Comparison of ENCODE assay signal across 29 mouse cellular contexts in genomic region chr3:86187736-86188389, GRCm38 (mm10). TPM values are rescaled to one million over a fixed set of nuclear protein-coding genes. Genes with fewer than 3 reads are reported as not detected.
A peak's percentile ranks its signal among the peaks of the same experiment; 100 is the strongest.
DNase-seq lines count a peak whose midpoint lies in the region; ATAC-seq and TF ChIP-seq lines count a peak whose summit lies in the region.
"Had no signal": no experiment of that assay in that cellular context is flagged by ENCODE, and none has a peak within 500 bp of the region (broad histone marks: within the 10 kb centered on the region; RNA-seq: fewer than 3 reads in every experiment).

No protein-coding gene starts in this region.

- H3K9ac ChIP-seq in kidney, postnatal 0 days (ENCODE audit: low read depth, low read length) = no peak overlapping the region
- H3K9ac ChIP-seq in limb, embryonic 13.5 days = no peak overlapping the region
- H3K9ac ChIP-seq in hindbrain, embryonic 14.5 days = no peak overlapping the region
- H3K9ac ChIP-seq: forebrain, embryonic 13.5 days; hindbrain, embryonic 12.5 days; limb, embryonic 15.5 days; liver, embryonic 13.5 days; midbrain, embryonic 13.5 days; neural tube, embryonic 13.5 days had no signal

- H3K27ac ChIP-seq in kidney, postnatal 0 days = no peak overlapping the region
- H3K27ac ChIP-seq in limb, embryonic 13.5 days = peak overlapping the region; percentile 44; the same call in 1 of the 2 replicates
- H3K27ac ChIP-seq in hindbrain, embryonic 14.5 days = no peak overlapping the region
- H3K27ac ChIP-seq: forebrain, embryonic 13.5 days; heart, embryonic 10.5 days; hindbrain, embryonic 12.5 days; limb, embryonic 15.5 days; liver, embryonic 13.5 days; macrophage; midbrain, embryonic 13.5 days; neural tube, embryonic 13.5 days had no signal

- H3K27me3 ChIP-seq in kidney, postnatal 0 days (ENCODE audit: insufficient read depth, low read length) = no peaks in the 10 kb centered on the region
- H3K27me3 ChIP-seq in limb, embryonic 13.5 days = no peaks in the 10 kb centered on the region
- no peaks in the 10 kb centered on the region for H3K27me3 ChIP-seq in hindbrain, embryonic 14.5 days (ENCODE audit: control insufficient read depth, insufficient read depth, low read length)
- H3K27me3 ChIP-seq: CH12.LX; forebrain, embryonic 13.5 days; hindbrain, embryonic 12.5 days; limb, embryonic 15.5 days; liver, embryonic 13.5 days; midbrain, embryonic 13.5 days; neural tube, embryonic 13.5 days had no signal

- no peaks in the 10 kb centered on the region for H3K4me1 ChIP-seq in kidney, postnatal 0 days (replicated peaks; ENCODE audit: insufficient read depth, low read length)
- H3K4me1 ChIP-seq in limb, embryonic 13.5 days = peaks cover 14% of the 10 kb centered on the region
- no peaks in the 10 kb centered on the region for H3K4me1 ChIP-seq in hindbrain, embryonic 14.5 days (replicated peaks; ENCODE audit: control insufficient read depth, insufficient read depth, low read length)
- H3K4me1 ChIP-seq: forebrain, embryonic 13.5 days; heart, embryonic 10.5 days; hindbrain, embryonic 12.5 days; liver, embryonic 13.5 days; midbrain, embryonic 13.5 days; neural tube, embryonic 13.5 days had no signal

- DNase-seq in cerebellum, postnatal 10 days = peak; percentile 32 to 44
- DNase-seq in cerebellum, postnatal 4 days (ENCODE audit: low spot score in 2 of 2) = no peak
- DNase-seq in kidney, postnatal 0 days (ENCODE audit: low spot score) = peak; percentile 15
- DNase-seq in kidney, adult 8-10 months = no peak
- DNase-seq in forelimb bud, embryonic 11.5 days (ENCODE audit: low read depth, low spot score) = peak; percentile 86
- no peak for DNase-seq in left cerebral cortex, adult 11 months (ENCODE audit: low spot score)
- DNase-seq in hindbrain, embryonic 14.5 days (ENCODE audit: low spot score) = no peak
- DNase-seq: adrenal gland, adult 2 months; adrenal gland, postnatal 36 days; cerebellum, postnatal 36 days; gastrocnemius, postnatal 25 days; heart, adult 11 months; heart, postnatal 36 days; kidney, postnatal 4 days; layer of hippocampus, postnatal 36 days; liver, embryonic 13.5 days; thymus, adult 2 months; thymus, postnatal 36 days had no signal

- H3K4me2 ChIP-seq in kidney, postnatal 0 days (ENCODE audit: low read length) = no peak overlapping the region
- H3K4me2 ChIP-seq in limb, embryonic 13.5 days (replicated peaks) = peak overlapping the region; percentile 19; the same call in 1 of the 2 replicates
- H3K4me2 ChIP-seq in hindbrain, embryonic 14.5 days (replicated peaks) = no peak overlapping the region
- H3K4me2 ChIP-seq: forebrain, embryonic 13.5 days; hindbrain, embryonic 12.5 days; limb, embryonic 15.5 days; liver, embryonic 13.5 days; midbrain, embryonic 13.5 days; neural tube, embryonic 13.5 days had no signal

- no peak for ATAC-seq in kidney, postnatal 0 days (replicated peaks; ENCODE audit: low FRiP score, low read depth)
- ATAC-seq in limb, embryonic 13.5 days (ENCODE audit: low FRiP score, low read depth) = no peak
- ATAC-seq in hindbrain, embryonic 14.5 days (ENCODE audit: low FRiP score) = no peak
- ATAC-seq: activated CD4-positive, CD25-positive, alpha-beta regulatory T cell, adult 4 months; forebrain, embryonic 13.5 days; intestine, postnatal 0 days; midbrain, embryonic 13.5 days had no signal

- H3K9me3 ChIP-seq in kidney, postnatal 0 days (replicated peaks; ENCODE audit: low read length) = no peaks in the 10 kb centered on the region
- no peaks in the 10 kb centered on the region for H3K9me3 ChIP-seq in limb, embryonic 13.5 days
- no peaks in the 10 kb centered on the region for H3K9me3 ChIP-seq in hindbrain, embryonic 14.5 days (ENCODE audit: control insufficient read depth, low read length)
- H3K9me3 ChIP-seq: forebrain, embryonic 13.5 days; heart, embryonic 10.5 days; hindbrain, embryonic 12.5 days; limb, embryonic 15.5 days; liver, embryonic 13.5 days; midbrain, embryonic 13.5 days; neural tube, embryonic 13.5 days had no signal

- 32% methylated on average over 5 of the region's 5 CpGs for WGBS in kidney, postnatal 0 days
- WGBS in limb, embryonic 13.5 days = 9% methylated on average over 5 of the region's 5 CpGs
- WGBS in hindbrain, embryonic 14.5 days = 70% methylated on average over 5 of the region's 5 CpGs

- TF ChIP-seq CTCF in kidney, postnatal 0 days (IDR thresholded peaks at IDR 0.05; ENCODE audit: low read depth) = no peak

- no peaks in the 10 kb centered on the region for H3K36me3 ChIP-seq in kidney, postnatal 0 days (ENCODE audit: insufficient read depth, low read length)
- H3K36me3 ChIP-seq in limb, embryonic 13.5 days = no peaks in the 10 kb centered on the region
- no peaks in the 10 kb centered on the region for H3K36me3 ChIP-seq in hindbrain, embryonic 14.5 days (replicated peaks; ENCODE audit: control insufficient read depth, insufficient read depth)
- H3K36me3 ChIP-seq: heart, embryonic 10.5 days; hindbrain, embryonic 12.5 days; limb, embryonic 15.5 days; liver, embryonic 13.5 days; midbrain, embryonic 13.5 days; neural tube, embryonic 13.5 days had no signal

- no peak overlapping the region for H3K4me3 ChIP-seq in kidney, postnatal 0 days (replicated peaks; ENCODE audit: low read depth, low read length)
- no peak overlapping the region for H3K4me3 ChIP-seq in limb, embryonic 13.5 days
- H3K4me3 ChIP-seq in hindbrain, embryonic 14.5 days (replicated peaks; ENCODE audit: low read length) = no peak overlapping the region
- H3K4me3 ChIP-seq: forebrain, embryonic 13.5 days; heart, embryonic 10.5 days; hindbrain, embryonic 12.5 days; limb, embryonic 15.5 days; liver, embryonic 13.5 days; midbrain, embryonic 13.5 days; neural tube, embryonic 13.5 days had no signal

RNA-seq across cellular contexts. Expression of gene Lrba, which starts 36.6 kb away (rescaled TPM):
- 5.9 and 6.3 TPM in 2 replicates for polyA plus RNA-seq in kidney, postnatal 0 days (2015; fragmentation: Nextera tagmentation; extraction: Ambion mirVana)
- 6.4 and 7.7 TPM in 2 replicates for polyA plus RNA-seq in limb, embryonic 13.5 days (2015; fragmentation: Nextera tagmentation; extraction: Ambion mirVana)
- 10.9 and 11.4 TPM in 2 replicates for polyA plus RNA-seq in hindbrain, embryonic 14.5 days (2014; fragmentation: Nextera tagmentation; extraction: Ambion mirVana)

RNA-seq across cellular contexts. Expression of gene Rps3a1, which starts 45.4 kb away (rescaled TPM):
- 1,526 and 1,685 TPM in 2 replicates for polyA plus RNA-seq in kidney, postnatal 0 days (2015; fragmentation: Nextera tagmentation; extraction: Ambion mirVana)
- 1,282 and 1,324 TPM in 2 replicates for polyA plus RNA-seq in limb, embryonic 13.5 days (2015; fragmentation: Nextera tagmentation; extraction: Ambion mirVana)
- 624 and 685 TPM in 2 replicates for polyA plus RNA-seq in hindbrain, embryonic 14.5 days (2014; fragmentation: Nextera tagmentation; extraction: Ambion mirVana)

Comparison
In these comparisons a context has a peak if more than half of its experiments do, and no peak if none do; other contexts are left out.
1. DNase-seq: peak in cerebellum, postnatal 10 days (2 of 2), kidney, postnatal 0 days (single experiment) and forelimb bud, embryonic 11.5 days (single experiment); none in cerebellum, postnatal 4 days (0 of 2), kidney, adult 8-10 months (0 of 2), left cerebral cortex, adult 11 months (single experiment) and hindbrain, embryonic 14.5 days (single experiment).